Mouse (Mus musculus) lung, embryonic 15.5 days (tissue): Measurements from ENCODE around the gene Rsf1. TPM values are rescaled to one million over a fixed set of nuclear protein-coding genes. Genes with fewer than 3 reads are reported as not detected.

Experiments
- ATAC-seq: fragments of 200-750 bp; cut with Nextera tagmentation; 2 replicates; pipeline ENCODE4 v1.8.0; 2017; ENCODE audit warnings: moderate number of reproducible peaks, borderline replicate concordance; ENCODE audit not compliant: low FRiP score, low TSS enrichment; ENCODE audit errors: extremely low read depth
- H3K27ac ChIP-seq: fragments of 300-500 bp; sonication (generic); 2 replicates; pipeline ENCODE4 v1.5.1; 2015; ENCODE audit warnings: moderate library complexity, mild to moderate bottlenecking, inconsistent platforms
- H3K27me3 ChIP-seq: fragments of 300-500 bp; sonication (generic); 2 replicates; pipeline ENCODE4 v1.6.1; 2015; ENCODE audit warnings: inconsistent platforms
- H3K36me3 ChIP-seq: fragments of 300-500 bp; sonication (generic); 2 replicates; pipeline ENCODE4 v1.6.1; 2015; ENCODE audit warnings: inconsistent platforms
- H3K4me1 ChIP-seq: fragments of 300-500 bp; sonication (generic); 2 replicates; pipeline ENCODE4 v1.6.1; 2015; ENCODE audit warnings: inconsistent platforms
- H3K4me2 ChIP-seq: fragments of 300-500 bp; sonication (generic); 2 replicates; pipeline ENCODE4 v1.6.1; 2015; ENCODE audit warnings: inconsistent platforms, mild to moderate bottlenecking, moderate library complexity
- H3K4me3 ChIP-seq: fragments of 300-500 bp; sonication (generic); 2 replicates; pipeline ENCODE4 v1.5.1; 2015; ENCODE audit warnings: mild to moderate bottlenecking, inconsistent platforms
- H3K9ac ChIP-seq: fragments of 300-500 bp; sonication (generic); 2 replicates; pipeline ENCODE4 v1.6.1; 2015; ENCODE audit warnings: inconsistent platforms
- H3K9me3 ChIP-seq: fragments of 300-500 bp; sonication (generic); 2 replicates; pipeline ENCODE4 v1.6.1; 2016; ENCODE audit warnings: inconsistent platforms
- WGBS: fragments of 180-500 bp; shearing (Covaris S2); methylation state at CpG from one replicate; pipeline ENCODE4 v1.1.7; 2015; 5-methylcytosine and 5-hydroxymethylcytosine counted together
- polyA plus RNA-seq: library from polyadenylated mRNA; unstranded; fragments of >200 nt; fragmentation: Nextera tagmentation; extraction: Ambion mirVana; gene quantifications from 2 replicates; pipeline ENCODE4 v1.2.1, GENCODE M21; 2015

Gene Rsf1
- polyA plus RNA-seq, 1 experiment from 2014 or later: 21.9 TPM

DNA sequence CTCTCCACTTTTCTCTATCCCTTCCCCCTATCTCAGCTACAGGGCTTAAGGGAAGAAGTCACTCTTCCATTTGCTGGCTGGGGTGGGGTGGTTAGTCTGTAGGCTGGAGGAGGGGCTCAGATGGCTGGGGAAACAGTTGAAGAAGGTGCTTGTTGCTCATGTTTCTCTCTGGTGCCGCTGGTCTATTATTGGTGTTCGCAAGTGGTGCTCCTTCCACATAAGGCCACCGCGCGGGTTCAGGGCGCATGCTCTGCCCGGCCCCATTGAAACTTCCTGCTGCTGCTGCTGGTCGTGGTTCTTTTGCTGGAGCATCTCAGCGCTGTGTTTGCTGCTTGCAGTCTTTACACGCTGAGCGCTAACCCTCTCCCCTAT lies 1.1 kb downstream of the Rsf1 start:
- H3K36me3 ChIP-seq: no peaks in the 10 kb centered on the region
- H3K4me2 ChIP-seq: peak overlapping the region; percentile 72
- peak overlapping the region; percentile 99 for H3K27ac ChIP-seq
- peak overlapping the region; percentile 96 for H3K9ac ChIP-seq
- peak overlapping the region; percentile 83 for H3K4me3 ChIP-seq
- peak; percentile 47; the same call in 1 of the 2 replicates for ATAC-seq
- H3K9me3 ChIP-seq: no peaks in the 10 kb centered on the region
- peaks cover 16% of the 10 kb centered on the region; the same call in 1 of the 2 replicates for H3K4me1 ChIP-seq
- no peaks in the 10 kb centered on the region for H3K27me3 ChIP-seq
- WGBS: 0% methylated on average over 11 of the region's 11 CpGs

DNA sequence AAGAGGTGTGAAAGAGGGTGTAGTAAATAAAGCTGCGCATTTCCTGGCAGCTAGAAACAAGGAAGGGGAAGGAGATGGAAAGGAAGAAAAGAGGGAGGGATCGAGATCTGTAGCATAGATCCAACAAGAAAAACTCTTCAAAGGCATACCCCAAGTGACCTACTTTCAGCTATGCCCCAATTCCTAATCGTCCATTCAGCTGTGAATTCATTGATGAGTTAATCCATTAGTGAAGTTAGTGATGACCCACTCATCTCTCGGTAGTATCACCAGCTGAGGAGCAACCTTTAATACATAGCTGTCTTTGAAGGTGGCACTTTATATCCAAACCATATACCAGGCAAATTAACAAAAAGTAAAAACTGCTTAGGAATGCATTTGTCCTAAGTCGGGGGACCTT lies 8.8 kb downstream of the Rsf1 start:
- Histone ChIP-seq H3K36me3 (no peaks in the 10 kb centered on the region), H3K9me3 (no peaks in the 10 kb centered on the region), H3K9ac (no peak overlapping the region), H3K4me3 (no peak overlapping the region), H3K27me3 (no peaks in the 10 kb centered on the region), H3K4me2 (no peak overlapping the region), H3K27ac (no peak overlapping the region), H3K4me1 (peaks cover 12% of the 10 kb centered on the region)
- ATAC-seq: no peak
- WGBS: 64% methylated on average over 5 of the region's 5 CpGs

DNA sequence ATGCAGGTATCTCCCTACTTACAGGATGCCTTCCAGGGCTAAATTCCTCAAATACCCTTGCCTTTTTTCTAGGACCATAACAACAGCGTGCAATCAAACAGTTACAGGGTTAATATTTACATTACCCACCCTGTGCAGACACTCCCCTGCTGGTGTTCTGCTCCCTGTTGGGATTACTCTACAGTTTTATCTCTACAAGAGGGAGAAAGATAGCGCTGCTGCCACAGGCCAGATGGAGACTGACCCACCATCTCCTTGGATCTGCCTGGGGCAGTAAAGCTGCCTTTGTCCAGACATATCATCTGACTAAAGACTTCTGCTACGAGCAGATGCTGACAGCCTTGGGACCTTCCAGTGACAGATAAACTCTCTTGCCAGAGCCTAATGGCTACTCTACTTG lies 10.8 kb downstream of the Rsf1 start:
- no peaks in the 10 kb centered on the region for H3K9me3 ChIP-seq
- peaks cover 9% of the 10 kb centered on the region for H3K4me1 ChIP-seq
- no peak overlapping the region for H3K4me3 ChIP-seq
- H3K27me3 ChIP-seq: no peaks in the 10 kb centered on the region
- no peak overlapping the region for H3K27ac ChIP-seq
- WGBS: 24% methylated on average over 3 of the region's 3 CpGs
- H3K9ac ChIP-seq: no peak overlapping the region
- no peaks in the 10 kb centered on the region for H3K36me3 ChIP-seq
- ATAC-seq: no peak
- no peak overlapping the region for H3K4me2 ChIP-seq

DNA sequence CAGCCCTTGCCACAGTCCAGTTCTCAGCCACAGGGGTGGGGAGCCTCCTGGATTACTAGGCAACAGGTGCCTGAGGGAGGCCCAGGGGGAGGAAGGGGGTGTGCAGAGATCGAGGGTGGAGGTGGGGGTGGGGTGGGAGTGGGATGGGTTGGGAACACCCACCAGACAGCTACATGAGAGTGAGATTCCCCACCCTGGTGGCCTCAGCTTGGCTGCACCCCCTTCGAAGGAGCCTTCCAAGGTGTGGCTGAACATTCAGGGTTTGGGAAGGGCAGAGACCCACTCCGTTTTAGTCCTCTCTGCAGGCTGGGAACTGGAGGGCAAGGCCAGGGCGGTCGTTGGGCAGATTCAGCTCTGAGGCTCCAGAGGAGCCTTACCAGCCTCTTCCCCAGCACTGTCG lies 11.6 kb downstream of the Rsf1 start:
- H3K4me3 ChIP-seq: no peak overlapping the region
- whole genome bisulfite sequencing: 61% methylated on average over 6 of the region's 6 CpGs
- H3K4me2 ChIP-seq: no peak overlapping the region
- H3K9me3 ChIP-seq: no peaks in the 10 kb centered on the region
- no peaks in the 10 kb centered on the region for H3K36me3 ChIP-seq
- ATAC-seq: no peak; the same call in 1 of the 2 replicates
- no peaks in the 10 kb centered on the region for H3K27me3 ChIP-seq
- no peak overlapping the region for H3K27ac ChIP-seq
- no peak overlapping the region for H3K9ac ChIP-seq
- peaks cover 9% of the 10 kb centered on the region for H3K4me1 ChIP-seq

DNA sequence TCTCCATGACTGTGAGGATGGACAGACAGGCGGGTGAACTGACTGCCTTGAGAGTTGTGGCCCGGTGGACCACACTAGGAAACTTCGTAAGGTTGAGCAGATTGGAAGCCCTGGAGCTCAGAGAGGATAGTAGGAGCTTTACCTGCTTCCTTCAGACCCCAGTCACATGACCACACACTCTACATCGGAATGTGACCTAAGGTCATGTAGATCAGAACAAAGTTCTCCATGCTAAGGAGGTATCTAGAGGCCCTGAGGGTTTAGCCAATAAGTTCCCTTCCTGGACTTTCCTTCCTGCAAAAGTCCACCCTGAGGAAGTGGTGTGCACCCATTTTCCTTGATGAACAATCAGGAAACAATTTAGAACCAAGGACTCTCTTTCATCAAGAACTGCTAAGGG lies 12.7 kb downstream of the Rsf1 start:
- H3K4me1 ChIP-seq: peaks cover 9% of the 10 kb centered on the region
- 0 out of 2 replicates have a peak, but pooled peaks have one; percentile 8 for ATAC-seq
- 95% methylated on average over 4 of the region's 4 CpGs for WGBS
- no peaks in the 10 kb centered on the region for H3K9me3 ChIP-seq
- no peak overlapping the region for H3K9ac ChIP-seq
- no peaks in the 10 kb centered on the region for H3K36me3 ChIP-seq
- H3K4me3 ChIP-seq: no peak overlapping the region
- no peaks in the 10 kb centered on the region for H3K27me3 ChIP-seq
- no peak overlapping the region for H3K4me2 ChIP-seq
- H3K27ac ChIP-seq: no peak overlapping the region

DNA sequence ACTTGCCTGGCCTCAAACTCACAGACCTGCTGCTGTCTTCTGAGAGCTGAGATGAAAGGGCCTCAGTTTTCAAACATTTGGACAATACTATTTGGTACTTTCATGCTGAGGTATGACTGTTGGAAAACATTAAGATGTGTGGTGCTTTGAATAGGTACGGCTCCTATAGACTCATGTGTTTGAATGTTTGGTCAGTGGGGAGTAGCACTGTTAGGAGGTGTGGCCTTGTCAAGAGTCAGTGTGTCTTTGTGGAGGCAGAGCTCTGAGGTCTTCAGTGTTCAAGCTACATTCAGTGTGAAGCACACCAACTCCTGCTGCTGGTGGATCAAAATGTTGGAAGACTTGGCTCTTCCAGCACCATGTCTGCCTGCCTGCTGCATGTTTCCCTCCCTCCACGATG lies 13.8 kb downstream of the Rsf1 start:
- no peak overlapping the region for H3K27ac ChIP-seq
- 57% methylated on average over 2 of the region's 2 CpGs for WGBS
- no peak for ATAC-seq

DNA sequence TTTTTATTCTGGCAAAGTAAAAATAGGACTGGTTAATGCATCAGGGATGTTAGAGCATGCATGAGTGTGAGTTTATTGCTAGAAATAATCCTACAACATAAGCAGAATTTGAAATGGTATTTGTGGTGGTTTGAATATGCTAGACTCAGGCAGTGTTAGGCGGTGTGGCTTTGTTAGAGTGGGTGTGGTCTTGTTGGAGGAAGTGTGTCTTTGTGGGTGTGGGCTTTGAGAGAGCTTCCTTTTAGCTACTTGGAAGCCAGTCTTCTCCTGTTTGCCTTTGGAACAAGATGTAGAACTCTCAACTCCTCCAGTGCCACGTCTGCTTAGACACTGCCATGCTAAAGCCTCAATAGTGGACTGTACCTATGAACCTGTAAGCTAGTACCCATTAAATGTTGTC lies 18.9 kb downstream of the Rsf1 start:
- H3K9me3 ChIP-seq: no peaks in the 10 kb centered on the region
- WGBS: 84% methylated on average over 2 of the region's 2 CpGs
- no peak overlapping the region for H3K4me3 ChIP-seq
- H3K4me1 ChIP-seq: no peaks in the 10 kb centered on the region
- H3K4me2 ChIP-seq: no peak overlapping the region
- H3K27me3 ChIP-seq: no peaks in the 10 kb centered on the region
- no peak overlapping the region for H3K27ac ChIP-seq
- ATAC-seq: no peak
- H3K9ac ChIP-seq: no peak overlapping the region
- H3K36me3 ChIP-seq: no peaks in the 10 kb centered on the region

More for the DNA sequence above, 13.8 kb downstream of the Rsf1 start:
- Histone ChIP-seq H3K27me3 (no peaks in the 10 kb centered on the region), H3K4me3 (no peak overlapping the region), H3K4me1 (peaks cover 9% of the 10 kb centered on the region), H3K9ac (no peak overlapping the region), H3K9me3 (no peaks in the 10 kb centered on the region), H3K36me3 (no peaks in the 10 kb centered on the region), H3K4me2 (no peak overlapping the region)

DNA sequence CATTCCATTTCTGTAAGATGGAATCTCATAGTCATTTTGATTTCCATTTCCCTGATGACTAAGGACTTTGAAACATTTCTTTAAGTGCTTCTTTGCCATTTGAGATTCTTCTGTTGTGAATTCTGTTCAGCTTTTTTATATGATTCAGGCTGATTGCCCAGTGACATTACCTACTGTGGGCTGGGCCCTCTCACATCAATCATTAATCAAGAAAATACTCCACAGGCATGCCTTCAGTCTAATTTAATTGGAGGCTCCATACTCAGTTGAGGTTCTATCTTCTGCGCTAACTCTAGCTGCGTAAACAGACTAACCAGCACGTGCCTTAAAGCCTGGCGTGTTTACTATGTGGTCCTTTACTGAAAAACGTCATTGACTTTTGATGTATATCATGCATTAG lies 41.7 kb downstream of the Rsf1 start:
- peaks cover 10% of the 10 kb centered on the region for H3K36me3 ChIP-seq
- no peak overlapping the region for H3K27ac ChIP-seq

DNA sequence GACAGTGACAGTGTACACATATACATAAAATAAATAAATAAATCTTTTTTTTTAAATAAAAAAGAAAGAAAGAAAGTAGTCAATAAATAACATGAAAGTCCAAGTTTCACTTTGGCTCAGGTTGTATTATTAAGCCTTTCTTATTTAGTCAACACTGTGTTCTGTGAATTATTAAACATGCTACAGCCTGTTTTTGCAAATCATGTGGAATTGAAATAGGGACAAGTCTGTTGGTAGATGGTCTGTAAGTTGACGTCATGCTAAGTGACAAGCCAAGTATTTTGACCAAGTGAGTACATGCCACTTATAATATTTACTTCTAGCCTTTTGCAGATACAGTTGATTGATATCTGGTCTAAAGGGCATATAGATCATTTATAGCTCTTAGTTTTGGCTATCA lies 43.0 kb downstream of the Rsf1 start:
- Histone ChIP-seq H3K4me2 (no peak overlapping the region), H3K4me1 (no peaks in the 10 kb centered on the region), H3K36me3 (peaks cover 9% of the 10 kb centered on the region), H3K9me3 (no peaks in the 10 kb centered on the region), H3K9ac (no peak overlapping the region), H3K27ac (no peak overlapping the region), H3K27me3 (no peaks in the 10 kb centered on the region), H3K4me3 (no peak overlapping the region)
- no peak for ATAC-seq
- WGBS: 84% methylated on average over 1 of the region's 1 CpGs

More for the DNA sequence above, 41.7 kb downstream of the Rsf1 start:
- Histone ChIP-seq H3K9ac (no peak overlapping the region), H3K27me3 (no peaks in the 10 kb centered on the region), H3K4me3 (no peak overlapping the region), H3K4me1 (no peaks in the 10 kb centered on the region), H3K4me2 (no peak overlapping the region), H3K9me3 (no peaks in the 10 kb centered on the region)
- WGBS: 88% methylated on average over 5 of the region's 5 CpGs
- no peak for ATAC-seq

DNA sequence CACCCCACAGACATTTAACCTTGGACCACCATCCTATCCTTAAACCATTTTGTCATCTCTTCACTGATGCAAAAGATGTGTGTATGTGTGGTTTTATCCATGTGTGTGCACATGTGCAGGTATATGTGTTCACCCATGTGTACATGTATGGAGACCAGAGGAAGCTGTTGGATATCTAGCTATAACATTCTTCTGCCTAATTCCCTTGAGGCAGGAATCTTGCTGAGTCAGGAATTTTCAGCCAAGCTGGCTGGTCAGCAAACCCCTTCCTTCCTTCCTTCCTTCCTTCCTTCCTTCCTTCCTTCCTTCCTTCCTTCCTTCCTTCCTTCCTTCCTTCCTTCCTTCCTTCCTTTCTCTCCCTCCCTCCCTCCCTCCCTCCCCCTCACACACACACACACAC lies 43.7 kb downstream of the Rsf1 start:
- Histone ChIP-seq H3K9me3 (no peaks in the 10 kb centered on the region), H3K9ac (no peak overlapping the region), H3K27me3 (no peaks in the 10 kb centered on the region), H3K27ac (no peak overlapping the region), H3K4me2 (no peak overlapping the region), H3K4me1 (no peaks in the 10 kb centered on the region), H3K36me3 (peaks cover 2% of the 10 kb centered on the region; the same call in 1 of the 2 replicates), H3K4me3 (no peak overlapping the region)
- ATAC-seq: no peak

DNA sequence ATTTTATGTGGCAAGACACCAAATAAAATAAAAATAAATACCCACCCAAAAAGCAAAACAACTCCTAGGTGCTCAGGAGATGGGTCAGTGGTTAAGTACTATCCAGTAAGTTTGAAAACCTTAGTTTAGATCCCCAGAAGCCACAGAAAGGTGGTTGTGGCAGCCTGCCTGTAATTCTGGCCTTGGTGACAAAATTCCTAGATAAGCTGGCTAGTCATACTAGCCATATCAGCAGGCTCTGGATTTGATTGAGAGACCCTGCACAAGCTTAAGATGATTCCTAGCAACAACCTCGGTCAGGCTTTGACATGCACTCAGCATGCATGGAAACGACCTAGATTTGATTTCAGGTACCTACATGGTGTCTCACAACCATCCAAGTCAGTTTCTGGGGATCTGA lies 49.7 kb downstream of the Rsf1 start:
- Histone ChIP-seq H3K9me3 (no peaks in the 10 kb centered on the region), H3K4me3 (no peak overlapping the region), H3K9ac (no peak overlapping the region), H3K27ac (no peak overlapping the region), H3K27me3 (no peaks in the 10 kb centered on the region), H3K36me3 (no peaks in the 10 kb centered on the region), H3K4me1 (no peaks in the 10 kb centered on the region), H3K4me2 (no peak overlapping the region)
- 70% methylated on average over 2 of the region's 2 CpGs for WGBS
- ATAC-seq: no peak

DNA sequence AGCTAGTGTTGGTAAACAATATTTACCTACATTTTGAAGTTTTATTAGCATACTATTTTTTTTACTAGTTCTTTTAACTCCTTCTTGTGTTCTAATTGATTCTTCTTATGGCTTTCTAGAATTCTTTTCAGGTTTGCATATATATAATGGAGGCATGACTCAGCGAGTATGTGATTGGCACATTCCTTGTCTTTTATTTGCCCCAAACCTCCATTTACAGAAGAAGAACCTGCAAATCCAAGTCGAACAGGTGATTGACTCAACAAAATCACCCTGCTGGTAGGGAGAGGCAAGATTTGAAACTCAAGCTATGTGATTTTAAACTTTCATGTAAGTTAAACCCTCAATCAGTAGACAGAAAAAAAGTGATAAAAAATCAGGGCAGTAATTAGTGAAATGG lies 51.6 kb downstream of the Rsf1 start:
- no peaks in the 10 kb centered on the region for H3K36me3 ChIP-seq
- no peaks in the 10 kb centered on the region for H3K4me1 ChIP-seq
- no peak overlapping the region for H3K4me2 ChIP-seq
- no peak overlapping the region for H3K27ac ChIP-seq
- H3K9ac ChIP-seq: no peak overlapping the region
- no peaks in the 10 kb centered on the region for H3K9me3 ChIP-seq
- 86% methylated on average over 2 of the region's 2 CpGs for WGBS
- H3K27me3 ChIP-seq: no peaks in the 10 kb centered on the region
- no peak for ATAC-seq
- H3K4me3 ChIP-seq: no peak overlapping the region

DNA sequence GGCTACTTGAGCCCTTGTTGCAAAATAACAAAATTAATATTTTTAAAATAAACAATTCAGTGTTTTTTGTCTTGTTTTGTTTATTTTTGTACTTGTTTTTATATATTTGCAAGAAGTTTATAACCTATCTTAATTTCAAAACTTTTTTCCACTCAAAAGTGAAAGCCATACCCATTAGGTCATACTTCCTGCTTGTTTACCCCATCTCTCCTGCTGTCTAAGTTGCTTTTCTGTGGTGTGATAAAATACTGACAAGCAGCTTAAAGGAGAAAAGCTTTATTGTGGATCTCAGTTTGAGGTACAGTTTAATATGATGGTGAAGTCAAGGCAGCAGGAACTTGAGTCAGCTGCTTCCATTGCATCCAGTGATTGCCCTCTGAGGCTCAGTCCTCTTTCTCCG lies 53.2 kb downstream of the Rsf1 start:
- H3K4me1 ChIP-seq: no peaks in the 10 kb centered on the region
- H3K4me3 ChIP-seq: no peak overlapping the region
- 85% methylated on average over 1 of the region's 1 CpGs for WGBS
- no peaks in the 10 kb centered on the region for H3K27me3 ChIP-seq
- H3K9ac ChIP-seq: no peak overlapping the region
- H3K9me3 ChIP-seq: no peaks in the 10 kb centered on the region
- no peak overlapping the region for H3K4me2 ChIP-seq
- no peaks in the 10 kb centered on the region for H3K36me3 ChIP-seq
- H3K27ac ChIP-seq: no peak overlapping the region
- ATAC-seq: no peak
